Mouse (Mus musculus) left cerebral cortex, adult 18-20 months (tissue): Measurements from ENCODE around the gene Gm21762. TPM values are rescaled to one million over a fixed set of nuclear protein-coding genes. Genes with fewer than 3 reads are reported as not detected.
"Not testable (repeated sequence)": the region's sequence is repeated elsewhere in the genome, so short reads cannot be mapped to it uniquely, and the experiment has no call there.

Experiments
- DNase-seq, 2 experiments: peaks; one replicate each; pipeline ENCODE4 v3.0.0; 2021 to 2022; ENCODE audit warnings: low spot score in 2 of 2, mixed read lengths in 1 of 2
- long read RNA-seq, 2 experiments: library from polyadenylated mRNA; stranded (forward); transcript quantifications; one replicate each; pipeline ENCODE4 v2.0.0; 2021
- total RNA-seq, 2 experiments: library from RNA; stranded (reverse); gene quantifications; 2 replicates each; pipeline ENCODE4 v1.2.3; 2021

Gm21762 gene
- not detected for total RNA-seq
- long read RNA-seq, experiment 1: 0 reads
- long read RNA-seq, experiment 2: 0 reads

DNA sequence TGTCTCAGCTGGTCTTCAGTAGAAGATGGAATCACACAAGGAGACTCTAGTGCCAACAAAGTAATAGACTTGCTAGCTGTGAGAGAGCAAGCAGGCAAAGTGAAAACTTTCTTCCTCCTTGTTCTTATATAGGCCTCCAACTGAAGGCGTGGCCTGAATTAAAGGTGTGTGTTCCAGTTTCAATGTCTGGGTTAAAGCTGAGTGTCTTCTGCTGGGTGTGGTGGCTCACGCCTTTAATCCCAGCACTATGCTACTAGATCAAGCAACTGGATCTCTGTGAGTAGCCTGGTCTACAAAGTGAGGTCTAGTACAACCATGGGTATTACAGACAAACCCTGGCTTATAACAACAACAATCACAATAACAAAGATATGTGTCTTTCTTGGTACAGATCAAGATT lies at the start of gene Gm21762:
Gm21762 (minus strand) TSS at position 101 of the 400 bp plus-strand sequence.
- not testable (repeated sequence) for DNase-seq

- DNase-seq: not testable (repeated sequence)
Measured at GRCm38 (mm10) chr13:120262870-120263269, 47.1 kb upstream of the Gm21762 start, which contains the start of gene AF067061. TSS of gene AF067061 (plus strand) at chr13:120263114.

DNA sequence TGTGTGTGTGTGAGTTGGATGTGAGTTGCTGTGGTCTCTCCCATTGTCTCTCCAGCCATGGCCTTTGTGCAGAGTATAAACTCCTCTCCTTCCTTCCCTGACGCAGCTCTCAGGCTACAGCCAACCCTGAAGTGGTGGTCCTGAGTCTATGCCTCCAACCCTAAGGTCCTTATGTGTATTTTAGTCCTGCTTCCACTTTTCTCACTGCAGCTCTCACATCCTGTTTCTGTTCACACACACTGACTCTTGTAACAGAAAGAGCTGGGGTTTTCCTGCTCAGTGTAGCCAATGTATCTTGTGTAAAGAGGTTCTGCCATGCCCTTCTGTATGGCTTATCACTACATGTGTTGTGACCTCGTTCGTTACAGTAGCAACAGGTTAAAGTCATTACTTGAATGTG lies 44.0 kb upstream of the Gm21762 start:
- DNase-seq: not testable (repeated sequence)

- DNase-seq: not testable (repeated sequence)
Measured at GRCm38 (mm10) chr13:120258817-120259658, 43.3 kb upstream of the Gm21762 start.

- DNase-seq: not testable (repeated sequence)
Measured at GRCm38 (mm10) chr13:120251208-120251924, 35.6 kb upstream of the Gm21762 start.

GRCm38 (mm10) chr13:120238811-120239210 lies 23.1 kb upstream of the Gm21762 start, which contains the start of gene Gm21731:
TSS of gene Gm21731 (plus strand) at chr13:120239111.
- not testable (repeated sequence) for DNase-seq

- DNase-seq: not testable (repeated sequence)
Measured at GRCm38 (mm10) chr13:120232447-120233049, 16.8 kb upstream of the Gm21762 start.

GRCm38 (mm10) chr13:120231798-120232197 lies 16.1 kb upstream of the Gm21762 start:
- not testable (repeated sequence) for DNase-seq

GRCm38 (mm10) chr13:120223012-120223659 lies 7.4 kb upstream of the Gm21762 start:
- DNase-seq: not testable (repeated sequence)

DNA sequence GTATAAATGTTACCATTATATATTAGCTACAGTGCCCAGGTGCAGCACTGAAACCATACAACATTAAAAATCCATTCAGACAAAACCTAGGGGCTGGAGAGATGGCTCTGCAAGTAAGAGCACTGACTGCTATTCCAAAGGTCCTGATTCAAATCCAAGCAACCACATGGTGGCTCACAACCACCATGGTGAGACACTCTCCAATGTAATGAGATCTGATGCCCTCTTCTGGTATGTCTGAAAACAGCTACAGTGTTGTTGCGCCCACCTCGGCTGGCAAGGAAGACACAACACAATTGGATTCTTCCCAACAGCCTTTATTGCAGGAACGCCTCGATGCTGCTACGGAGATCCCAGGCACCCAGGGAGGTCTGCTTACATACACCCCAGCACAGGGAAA lies 5.2 kb upstream of the Gm21762 start:
- DNase-seq: not testable (repeated sequence)

DNA sequence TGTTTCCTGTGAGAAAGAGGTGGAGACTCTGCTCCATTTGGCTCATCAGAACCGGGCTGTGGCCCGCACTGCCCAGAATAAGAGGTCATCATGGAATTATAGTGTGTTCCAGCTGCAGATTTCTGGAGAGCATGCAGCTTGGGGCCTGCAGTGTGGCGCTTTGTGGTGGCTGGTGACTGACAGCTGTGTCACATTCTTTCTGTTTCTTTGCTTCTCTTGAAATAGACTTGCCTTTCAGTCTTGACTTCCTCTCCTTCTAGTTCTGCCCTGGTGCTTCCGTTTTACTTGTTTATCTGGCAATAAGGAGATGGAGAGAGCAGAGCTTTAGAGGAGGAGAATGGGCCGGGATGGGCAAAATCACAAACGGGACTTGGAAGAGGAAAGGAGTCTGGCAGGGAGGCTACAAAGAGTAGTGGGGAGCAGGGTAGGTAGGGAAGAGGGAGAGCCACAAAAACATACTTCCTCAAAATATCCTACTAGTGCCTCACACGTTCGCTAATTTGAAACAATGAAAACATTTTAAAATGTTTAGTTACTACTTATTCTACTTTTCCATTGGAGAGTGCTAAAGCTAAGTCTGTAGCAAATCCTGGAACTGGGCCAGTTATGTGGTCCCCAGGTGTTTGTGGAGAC lies 19.4 kb downstream of the Gm21762 start:
- DNase-seq: not testable (repeated sequence)

- DNase-seq: not testable (repeated sequence)
Measured at GRCm38 (mm10) chr13:120172133-120172532, 43.6 kb downstream of the Gm21762 start, which contains the start of gene Gm21818. TSS of gene Gm21818 (plus strand) at chr13:120172433.

GRCm38 (mm10) chr13:120168301-120168700 lies 47.4 kb downstream of the Gm21762 start:
- not testable (repeated sequence) for DNase-seq

Other genes with a start within 250 kb of the Gm21762 start
- not detected for gene Gm36079, start 188.9 kb downstream of the Gm21762 start, total RNA-seq
- gene Gm21188, start 163.8 kb downstream of the Gm21762 start, total RNA-seq: under 1 TPM; 0.19 to 0.33 TPM
- gene Gm20767, start 75.7 kb downstream of the Gm21762 start, total RNA-seq: not detected
- gene Gm21818, start 43.5 kb downstream of the Gm21762 start, total RNA-seq: not detected
- gene Gm21731, start 23.2 kb upstream of the Gm21762 start, total RNA-seq: not detected
- not detected for gene AF067061, start 47.2 kb upstream of the Gm21762 start, total RNA-seq
- gene BC147527, start 84.4 kb upstream of the Gm21762 start, total RNA-seq: not detected
- not detected for gene Tcstv3, start 100.9 kb upstream of the Gm21762 start, total RNA-seq